Mouse (Mus musculus) forebrain, embryonic 14.5 days (tissue): ENCODE data around the gene Hmx2. TPM values are rescaled to one million over a fixed set of nuclear protein-coding genes. Genes with fewer than 3 reads are reported as not detected.

Source experiments
- ATAC-seq: fragments of 200-750 bp; cut with Nextera tagmentation; 2 replicates; pipeline ENCODE4 v1.8.0; 2017; ENCODE audit warnings: mild to moderate bottlenecking, moderate library complexity
- DNase-seq: peaks from one replicate; pipeline ENCODE4 v3.0.0-alpha.2; 2015; ENCODE audit warnings: low spot score
- H3K27ac ChIP-seq: fragments of 300-500 bp; sonication (generic); 2 replicates; pipeline ENCODE4 v1.5.1; 2014; ENCODE audit warnings: low read depth, mild to moderate bottlenecking, control low read depth, low read length, moderate library complexity
- H3K27me3 ChIP-seq: fragments of 300-500 bp; sonication (generic); replicated peaks from 2 replicates; pipeline ENCODE4 v1.6.1; 2014; ENCODE audit warnings: low read length, control low read depth, mixed read lengths; ENCODE audit not compliant: control insufficient read depth, insufficient read depth
- H3K36me3 ChIP-seq: fragments of 300-500 bp; sonication (generic); 2 replicates; pipeline ENCODE4 v1.6.1; 2014; ENCODE audit warnings: low read length, control low read depth; ENCODE audit not compliant: control insufficient read depth, insufficient read depth
- H3K4me1 ChIP-seq: fragments of 300-500 bp; sonication (generic); 2 replicates; pipeline ENCODE4 v1.6.1; 2014; ENCODE audit warnings: antibody characterized with exemption, low read length, control low read depth; ENCODE audit not compliant: control insufficient read depth, insufficient read depth
- H3K4me2 ChIP-seq: fragments of 300-500 bp; sonication (generic); 2 replicates; pipeline ENCODE4 v1.6.1; 2014; ENCODE audit warnings: mild to moderate bottlenecking, control low read depth, low read length
- H3K4me3 ChIP-seq: fragments of 300-500 bp; sonication (generic); 2 replicates; pipeline ENCODE4 v1.5.1; 2014; ENCODE audit warnings: low read depth, low read length, control low read depth
- H3K9ac ChIP-seq: fragments of 300-500 bp; sonication (generic); 2 replicates; pipeline ENCODE4 v1.6.1; 2014; ENCODE audit warnings: mild to moderate bottlenecking, low read length, control low read depth, moderate library complexity
- H3K9me3 ChIP-seq: fragments of 300-500 bp; sonication (generic); replicated peaks from 2 replicates; pipeline ENCODE4 v1.6.1; 2016; ENCODE audit warnings: low read length, control low read depth, mixed read lengths; ENCODE audit not compliant: control insufficient read depth
- WGBS: fragments of 180-500 bp; shearing (Covaris S2); extraction: QIAGEN DNeasy Blood & Tissue Kit; methylation state at CpG from one replicate; pipeline ENCODE4 v1.1.7; 2014; 5-methylcytosine and 5-hydroxymethylcytosine counted together
- polyA plus RNA-seq: library from polyadenylated mRNA; unstranded; fragments of >200 nt; fragmentation: Nextera tagmentation; extraction: Ambion mirVana; gene quantifications from 2 replicates; pipeline ENCODE4 v1.2.1, GENCODE M21; 2014

Gene Hmx2
- polyA plus RNA-seq, 1 experiment from 2014 or later: 1.1 TPM

- no peak for DNase-seq
- Histone ChIP-seq H3K4me3 (peak overlapping the region; percentile 14), H3K9ac (no peak overlapping the region), H3K36me3 (no peaks in the 10 kb centered on the region), H3K4me1 (no peaks in the 10 kb centered on the region), H3K27ac (no peak overlapping the region), H3K4me2 (peak overlapping the region; percentile 40), H3K27me3 (peaks cover 94% of the 10 kb centered on the region), H3K9me3 (no peaks in the 10 kb centered on the region)
- peak; percentile 19; the same call in 1 of the 2 replicates for ATAC-seq
- under 1% methylated on average over 45 of the region's 45 CpGs for WGBS
Measured at GRCm38 (mm10) chr7:131554341-131555180, 6.0 kb downstream of the Hmx2 start.

- H3K36me3 ChIP-seq: no peaks in the 10 kb centered on the region
- no peak overlapping the region for H3K27ac ChIP-seq
- H3K27me3 ChIP-seq: peaks cover 86% of the 10 kb centered on the region
- H3K4me1 ChIP-seq: no peaks in the 10 kb centered on the region
- under 1% methylated on average over 68 of the region's 68 CpGs for WGBS
- 0 out of 2 replicates have a peak overlapping the region, but pooled peaks have one; percentile 8 for H3K4me3 ChIP-seq
- H3K9me3 ChIP-seq: no peaks in the 10 kb centered on the region
- no peak overlapping the region for H3K9ac ChIP-seq
- DNase-seq (no peak), ATAC-seq (no peak)
- no peak overlapping the region for H3K4me2 ChIP-seq
Measured at GRCm38 (mm10) chr7:131555301-131556081, 6.9 kb downstream of the Hmx2 start.

DNA sequence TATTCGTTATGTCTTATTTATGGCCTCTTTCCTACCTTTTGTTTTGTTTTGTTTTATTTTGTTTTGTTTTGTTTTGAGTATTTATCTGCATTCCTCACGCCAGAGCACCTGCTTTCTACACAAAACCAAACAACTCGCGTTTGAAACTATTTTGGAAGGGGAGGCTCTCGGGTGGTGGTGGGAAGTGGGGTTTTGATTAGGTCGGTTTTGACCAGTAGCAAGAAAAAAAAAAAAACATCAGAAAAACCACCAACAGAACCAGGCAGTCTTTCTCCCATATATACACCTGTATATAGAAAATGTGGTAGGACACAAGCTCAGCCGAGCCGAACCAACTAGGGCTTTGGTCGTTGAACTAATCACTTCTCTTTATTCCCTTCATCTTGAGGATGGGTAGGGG is 7.5 kb downstream of the Hmx2 start:
- Histone ChIP-seq H3K4me1 (peaks cover 4% of the 10 kb centered on the region), H3K4me3 (no peak overlapping the region), H3K9me3 (no peaks in the 10 kb centered on the region), H3K4me2 (no peak overlapping the region), H3K27ac (no peak overlapping the region), H3K36me3 (no peaks in the 10 kb centered on the region), H3K27me3 (peaks cover 80% of the 10 kb centered on the region), H3K9ac (no peak overlapping the region)
- DNase-seq: no peak
- ATAC-seq: no peak
- WGBS: under 1% methylated on average over 9 of the region's 9 CpGs

DNA sequence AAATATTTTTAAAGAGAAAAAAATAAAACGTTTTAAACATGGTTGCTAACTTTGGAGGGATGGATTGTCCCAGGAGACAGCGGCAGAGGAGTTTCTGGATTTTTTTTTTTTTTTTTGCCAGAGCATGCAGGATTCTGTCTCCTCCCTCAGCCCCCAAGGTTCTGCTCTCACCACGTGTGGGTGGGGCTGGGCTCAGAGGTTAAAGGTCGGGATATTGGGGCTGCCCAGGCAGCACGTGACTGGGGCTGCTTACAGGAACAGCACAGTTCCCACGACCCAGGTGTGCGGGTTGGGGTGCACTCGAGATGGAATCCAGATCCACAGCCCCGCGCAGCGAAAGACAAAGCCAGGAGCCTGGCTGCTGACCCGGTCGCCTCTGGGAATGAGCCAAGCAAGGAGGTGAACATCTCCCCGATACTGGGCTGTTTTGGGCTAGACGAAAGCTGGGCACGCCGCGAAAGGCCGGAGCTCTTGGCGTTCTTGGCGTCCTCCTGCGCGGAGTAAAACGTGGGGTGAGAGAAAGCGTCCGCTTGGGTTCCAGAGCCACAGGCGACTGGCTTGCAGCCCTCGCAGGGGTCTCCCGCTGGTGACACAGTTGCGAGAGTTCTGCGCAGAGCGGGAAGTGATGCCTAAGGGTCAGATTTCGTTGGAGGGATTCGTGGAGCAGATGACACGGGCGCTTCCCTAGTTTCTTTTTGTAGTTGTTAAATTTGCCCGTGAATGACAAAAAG is 8.1 kb downstream of the Hmx2 start:
- no peak overlapping the region for H3K4me3 ChIP-seq
- no peaks in the 10 kb centered on the region for H3K9me3 ChIP-seq
- no peak for DNase-seq
- WGBS: under 1% methylated on average over 37 of the region's 37 CpGs
- peaks cover 8% of the 10 kb centered on the region for H3K4me1 ChIP-seq
- H3K9ac ChIP-seq: no peak overlapping the region
- no peak for ATAC-seq
- H3K4me2 ChIP-seq: no peak overlapping the region
- H3K27me3 ChIP-seq: peaks cover 74% of the 10 kb centered on the region
- H3K36me3 ChIP-seq: no peaks in the 10 kb centered on the region
- H3K27ac ChIP-seq: no peak overlapping the region

DNA sequence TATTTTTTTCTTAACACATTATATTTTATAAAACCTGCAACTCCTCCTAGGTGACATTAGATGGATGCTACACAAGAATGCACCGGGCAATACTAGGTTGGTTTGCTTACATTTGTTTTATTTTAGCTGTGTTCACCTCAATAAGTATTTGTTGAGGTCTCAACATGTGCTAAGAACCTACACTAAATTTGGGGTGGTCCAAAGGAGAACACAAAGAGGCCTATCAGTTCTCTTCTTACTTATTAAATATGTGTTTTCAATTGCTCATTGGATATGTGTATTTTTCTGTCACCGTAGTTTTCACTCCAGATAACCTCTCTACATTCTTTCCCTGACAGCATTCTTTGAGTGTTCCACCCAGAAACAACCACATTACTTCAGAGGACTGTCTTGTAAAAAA is 9.2 kb downstream of the Hmx2 start:
- Histone ChIP-seq H3K27me3 (peaks cover 63% of the 10 kb centered on the region), H3K36me3 (peaks cover 10% of the 10 kb centered on the region), H3K9ac (no peak overlapping the region), H3K4me3 (no peak overlapping the region), H3K4me1 (peaks cover 11% of the 10 kb centered on the region), H3K27ac (no peak overlapping the region), H3K4me2 (no peak overlapping the region), H3K9me3 (no peaks in the 10 kb centered on the region)
- no peak for DNase-seq
- ATAC-seq: no peak
- 28% methylated on average over 2 of the region's 2 CpGs for WGBS

GRCm38 (mm10) chr7:131559986-131560696 is 11.6 kb downstream of the Hmx2 start, which contains the start of gene Bub3:
Gene Bub3 (plus strand): TSS chr7:131560222.
- Histone ChIP-seq H3K9ac (peak within 1 kb of the TSS; percentile 87), H3K27ac (peak within 1 kb of the TSS; percentile 88), H3K9me3 (no peaks in the 10 kb centered on the region), H3K36me3 (peaks cover 32% of the 10 kb centered on the region), H3K4me1 (peaks cover 11% of the 10 kb centered on the region), H3K4me3 (peak within 1 kb of the TSS; percentile 76), H3K27me3 (peaks cover 39% of the 10 kb centered on the region), H3K4me2 (peak within 1 kb of the TSS; percentile 76)
- ATAC-seq (peak; percentile 95), DNase-seq (peak; percentile 99)
- WGBS: under 1% methylated on average over 48 of the region's 51 CpGs

GRCm38 (mm10) chr7:131560697-131561042 is 12.1 kb downstream of the Hmx2 start:
- Histone ChIP-seq H3K27ac (peak overlapping the region; percentile 88), H3K9ac (peak overlapping the region; percentile 87), H3K9me3 (no peaks in the 10 kb centered on the region), H3K4me1 (peaks cover 11% of the 10 kb centered on the region), H3K27me3 (peaks cover 34% of the 10 kb centered on the region), H3K36me3 (peaks cover 35% of the 10 kb centered on the region), H3K4me3 (peak overlapping the region; percentile 76), H3K4me2 (peak overlapping the region; percentile 76)
- ATAC-seq: peak; percentile 57
- no peak for DNase-seq
- 2% methylated on average over 14 of the region's 14 CpGs for WGBS

DNA sequence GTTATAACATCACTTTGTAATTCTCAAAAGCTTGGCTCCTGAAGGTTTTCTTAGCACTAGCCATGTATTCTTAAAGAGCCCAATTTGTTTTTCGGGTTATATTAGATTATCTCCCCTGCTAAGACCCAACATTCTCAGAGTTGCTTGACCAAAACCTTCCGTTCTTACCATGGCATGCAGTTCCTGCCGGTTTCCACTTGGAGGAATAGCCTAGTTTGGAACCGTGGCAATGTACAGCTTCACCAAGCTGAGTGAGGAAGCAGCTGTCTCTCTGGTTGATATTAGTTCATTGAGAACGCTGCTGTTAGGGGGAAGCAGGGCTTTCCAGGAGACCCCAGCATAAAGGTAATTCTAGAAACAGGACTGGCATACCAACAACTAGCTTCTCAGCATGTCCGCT is 26.7 kb downstream of the Hmx2 start:
- 85% methylated on average over 6 of the region's 6 CpGs for WGBS
- H3K4me3 ChIP-seq: no peak overlapping the region
- H3K4me1 ChIP-seq: no peaks in the 10 kb centered on the region
- H3K9me3 ChIP-seq: no peaks in the 10 kb centered on the region
- no peak overlapping the region for H3K27ac ChIP-seq
- DNase-seq (no peak), ATAC-seq (no peak)
- H3K36me3 ChIP-seq: peaks cover 38% of the 10 kb centered on the region
- H3K9ac ChIP-seq: no peak overlapping the region
- H3K4me2 ChIP-seq: no peak overlapping the region
- no peaks in the 10 kb centered on the region for H3K27me3 ChIP-seq
